Mouse (Mus musculus): ENCODE results near the gene Nek6.

DNA sequence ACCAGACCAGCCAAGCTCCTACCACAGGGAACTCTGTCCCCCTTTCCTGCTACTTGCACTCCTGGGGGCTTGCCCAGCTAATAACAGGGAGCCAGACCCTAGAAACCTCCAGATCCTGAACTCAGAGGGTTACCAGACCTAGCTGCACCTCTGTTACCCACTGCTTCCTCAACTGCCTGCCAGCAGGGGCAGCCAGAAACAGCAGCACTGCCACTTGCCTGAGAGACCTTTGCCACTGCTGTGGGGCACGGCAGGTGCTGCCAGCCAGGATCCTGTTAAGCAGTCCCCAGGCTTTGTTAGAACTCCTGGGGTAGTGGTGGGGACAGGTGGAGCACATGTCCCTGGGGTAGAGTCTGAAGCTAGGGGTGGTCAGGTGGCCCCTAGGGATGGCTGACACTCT, 30.1 kb downstream of the Nek6 start:
- TF ChIP-seq POLR2A (IDR thresholded peaks at IDR 0.05; ENCODE audit: borderline replicate concordance, extremely low read depth, low read depth, low read length) (no peak), CTCF (IDR thresholded peaks at IDR 0.05; ENCODE audit: insufficient read depth, low read length) (no peak)
